Mouse (Mus musculus): Measurements from ENCODE around the gene Srm. TPM values are rescaled to one million over a fixed set of nuclear protein-coding genes. Genes with fewer than 3 reads are reported as not detected.

Gene Srm
- total RNA-seq (2015; ENCODE audit: low replicate concordance) (25.7 and 26.5 TPM in 2 replicates), total RNA-seq (2017; ENCODE audit: low replicate concordance) (2.4 and 9.6 TPM in 2 replicates)

DNA sequence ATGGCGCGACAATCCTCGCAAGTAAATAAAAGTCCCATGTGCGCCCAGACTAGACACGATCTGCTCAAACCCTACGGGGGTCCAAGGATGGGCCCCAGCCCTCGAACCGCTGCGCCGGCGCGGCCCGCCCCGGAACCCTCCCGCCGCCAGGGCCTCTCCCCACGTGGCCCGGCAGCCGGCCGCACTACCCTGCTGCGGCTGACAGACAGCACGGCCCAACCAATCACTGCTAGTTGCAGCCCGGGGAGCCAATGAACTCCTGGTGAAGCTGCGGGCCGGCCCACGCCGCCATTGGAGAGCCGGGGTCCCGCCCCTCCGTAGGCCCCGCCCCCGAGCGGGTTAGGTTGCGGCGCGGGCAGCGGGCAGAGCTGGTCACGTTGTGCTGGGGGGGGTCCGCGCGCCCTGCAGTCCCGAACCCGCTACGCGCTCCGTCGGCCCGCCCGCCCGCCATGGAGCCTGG lies at the start of gene Srm:
TSS of gene Srm (plus strand) at position 333 of the 460 bp plus-strand sequence.
- peak; percentile 99 for ATAC-seq (replicated peaks; ENCODE audit: low FRiP score, poor library complexity, severe bottlenecking)

DNA sequence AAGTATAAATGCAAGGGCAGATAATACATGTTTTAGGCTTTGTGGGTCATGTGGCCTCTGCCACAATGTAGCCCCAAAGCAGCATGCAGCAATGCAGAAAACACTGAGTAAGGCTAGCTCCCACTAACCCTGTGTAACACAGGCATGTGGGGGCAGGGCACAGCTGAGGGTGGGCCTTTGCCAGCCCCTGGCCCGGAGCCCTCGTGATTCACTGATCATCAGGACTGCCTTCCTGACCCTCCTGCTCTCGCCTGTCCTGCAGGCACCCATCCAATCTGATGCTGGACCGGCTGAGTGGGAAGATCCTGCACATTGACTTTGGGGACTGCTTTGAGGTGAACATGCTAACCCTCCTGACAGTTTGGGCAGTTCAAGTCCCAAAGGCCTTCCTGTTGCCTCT lies 42.2 kb upstream of the Srm start:
- no peak for ATAC-seq (replicated peaks; ENCODE audit: low FRiP score, poor library complexity, severe bottlenecking)

DNA sequence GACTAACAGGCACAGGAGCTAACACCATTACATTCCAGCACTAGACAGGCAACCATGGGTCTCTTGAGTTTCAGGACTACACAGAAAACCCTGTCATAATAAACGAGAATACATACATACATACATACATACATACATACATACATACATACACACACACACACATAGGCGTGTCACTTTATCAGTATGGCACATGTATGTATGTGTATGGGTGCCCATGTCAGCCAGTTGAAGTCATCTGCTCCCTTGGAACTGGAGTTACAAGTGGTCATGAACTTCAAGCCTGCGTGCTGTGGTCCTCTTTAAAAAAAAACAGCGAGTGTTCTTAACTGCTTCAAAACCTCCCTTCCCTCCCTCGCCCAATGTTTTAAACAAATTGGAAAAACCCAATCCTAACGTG lies 33.5 kb upstream of the Srm start:
- ATAC-seq (replicated peaks; ENCODE audit: low FRiP score, poor library complexity, severe bottlenecking) = peak; percentile 46

DNA sequence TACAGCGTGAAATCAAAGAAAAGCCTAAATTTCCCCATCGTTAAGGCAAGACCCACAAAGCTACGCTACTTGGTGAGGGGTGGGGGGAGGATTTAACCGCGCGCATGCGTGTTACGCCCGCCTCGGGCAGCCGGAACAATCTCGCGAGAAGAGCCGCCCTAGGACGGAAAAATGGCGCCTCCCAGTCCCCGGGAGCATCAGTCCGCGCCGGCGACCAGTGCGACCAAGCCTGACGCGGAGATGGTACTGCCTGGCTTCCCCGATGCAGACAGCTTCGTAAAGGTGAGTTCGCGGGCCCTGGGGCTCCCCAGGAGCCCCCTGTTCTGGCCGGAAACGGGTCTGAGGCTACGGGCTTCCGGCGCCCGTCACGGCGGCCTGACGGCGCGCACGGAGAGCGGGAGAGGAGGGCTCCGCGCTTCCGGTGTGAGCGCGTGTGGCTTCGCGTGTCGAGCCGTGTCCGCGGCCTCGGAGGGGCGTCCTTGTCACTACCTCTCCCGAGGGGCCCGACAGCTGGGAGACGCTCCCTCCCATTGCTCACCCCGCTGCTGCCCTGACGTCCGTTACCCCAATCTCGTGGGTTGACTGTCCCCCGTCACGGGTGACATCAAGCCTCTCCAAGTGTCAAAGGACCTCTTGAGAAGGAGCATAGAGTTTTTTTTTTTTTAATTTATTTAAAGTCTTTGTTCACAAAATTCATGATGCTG lies 32.9 kb upstream of the Srm start, which contains the start of gene Exosc10:
TSS of gene Exosc10 (plus strand) at position 133 of the 704 bp plus-strand sequence.
- peak; percentile 98 for ATAC-seq (replicated peaks; ENCODE audit: low FRiP score, poor library complexity, severe bottlenecking)

DNA sequence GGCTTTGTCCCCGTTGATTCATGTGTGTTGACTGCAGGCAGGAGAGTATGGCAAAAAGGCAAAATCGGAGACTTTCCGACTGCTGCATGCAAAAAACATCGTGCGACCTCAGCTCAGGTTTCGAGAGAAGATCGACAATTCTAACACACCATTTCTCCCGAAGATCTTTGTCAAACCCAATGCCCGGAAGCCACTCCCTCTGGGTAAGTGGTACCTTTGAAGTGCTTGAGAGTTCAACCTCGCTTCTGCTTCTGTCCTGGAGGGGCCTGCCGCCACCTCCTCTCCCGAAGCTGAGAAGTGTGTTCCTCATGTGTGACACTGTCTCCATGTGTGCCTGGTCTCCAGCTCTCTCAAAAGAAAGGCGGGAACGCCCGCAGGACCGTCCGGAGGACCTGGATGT lies 28.6 kb upstream of the Srm start:
- ATAC-seq (replicated peaks; ENCODE audit: low FRiP score, poor library complexity, severe bottlenecking) = no peak

DNA sequence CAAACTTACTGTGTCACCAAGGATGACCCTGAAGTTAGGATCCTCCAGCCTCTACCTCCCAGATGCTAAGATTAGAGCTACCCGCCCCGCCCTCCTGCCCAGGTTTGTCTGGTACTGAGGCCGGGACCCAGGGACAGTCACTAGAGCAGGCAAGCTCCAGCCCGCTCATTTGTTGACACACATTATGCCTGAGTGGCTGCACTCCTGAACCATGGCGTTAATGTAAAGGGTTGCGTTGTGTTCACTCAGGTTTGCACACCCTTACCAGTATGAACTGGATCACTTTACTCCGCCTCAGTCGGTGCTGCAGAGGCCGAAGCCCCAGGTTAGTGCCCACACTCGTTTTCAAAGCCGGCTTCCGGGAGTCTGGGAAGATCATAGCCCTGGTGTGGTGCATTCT lies 27.7 kb upstream of the Srm start:
- ATAC-seq (replicated peaks; ENCODE audit: low FRiP score, poor library complexity, severe bottlenecking) = no peak

DNA sequence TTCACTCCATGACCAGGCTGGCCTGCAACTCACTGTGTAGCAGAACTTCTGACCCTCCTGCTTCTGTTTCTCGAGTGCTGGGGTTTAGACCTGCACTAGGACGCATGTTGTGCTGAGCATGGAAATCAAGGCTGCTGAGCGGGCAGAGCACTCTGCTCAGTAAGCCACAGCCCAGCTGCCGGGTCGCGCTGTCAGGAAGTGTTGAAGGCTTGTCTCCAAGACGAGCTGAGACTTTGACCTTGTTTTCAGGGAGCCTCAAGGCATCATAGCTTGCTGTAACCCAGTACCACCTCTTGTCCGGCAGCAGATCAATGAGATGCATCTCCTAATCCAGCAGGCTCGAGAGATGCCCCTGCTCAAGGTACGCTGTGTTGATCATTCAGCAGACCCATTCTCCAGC lies 21.2 kb upstream of the Srm start:
- no peak for ATAC-seq (replicated peaks; ENCODE audit: low FRiP score, poor library complexity, severe bottlenecking)

DNA sequence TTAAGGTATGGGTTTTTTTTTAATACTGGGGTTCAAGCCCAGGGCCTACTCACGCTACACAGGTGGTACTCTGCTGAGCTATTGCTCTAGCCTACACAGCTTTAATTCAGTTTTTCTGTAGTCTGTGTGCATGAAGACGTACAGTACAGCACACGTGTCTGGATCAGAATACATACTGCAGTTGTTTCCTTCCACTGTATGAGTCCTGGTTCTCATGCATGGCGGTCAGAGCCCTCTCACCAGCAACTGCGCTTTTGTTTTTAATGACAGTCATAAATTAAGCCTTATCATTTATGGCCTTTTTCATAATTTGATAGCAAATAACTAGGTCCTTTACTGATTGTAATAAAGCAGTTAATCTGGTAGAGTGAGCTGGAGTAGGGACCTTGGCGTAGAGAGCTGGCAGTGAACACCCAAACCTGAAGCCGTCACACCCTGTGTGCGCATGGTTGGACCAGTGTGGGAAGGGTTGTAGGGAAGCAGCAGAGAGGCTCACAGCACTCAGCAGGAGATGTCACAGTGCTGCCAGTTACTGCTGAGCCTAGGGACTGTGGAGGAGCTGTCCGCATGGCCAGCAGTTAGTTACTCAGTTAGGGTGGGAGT lies 20.5 kb upstream of the Srm start:
- no peak for ATAC-seq (replicated peaks; ENCODE audit: low FRiP score, poor library complexity, severe bottlenecking)

DNA sequence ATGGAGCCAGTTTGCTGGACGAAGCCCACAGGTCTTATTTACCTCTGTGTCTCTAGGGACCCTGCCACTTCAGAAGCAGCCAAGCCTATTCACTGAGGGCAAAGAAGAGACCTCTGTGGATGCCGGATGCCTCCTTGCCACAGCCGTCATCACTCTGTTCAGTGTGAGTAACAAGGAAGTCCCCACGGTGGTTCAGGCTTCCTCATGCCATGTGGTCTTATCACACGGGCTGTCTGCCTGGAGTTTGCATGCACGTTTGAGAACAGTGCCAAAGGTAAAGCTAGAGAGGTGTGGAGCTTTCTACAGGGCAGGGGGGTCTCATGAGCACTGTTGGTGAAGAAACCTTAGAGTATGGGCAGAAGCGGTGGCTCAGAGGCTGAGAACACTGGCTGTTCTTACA lies 18.1 kb upstream of the Srm start:
- ATAC-seq (replicated peaks; ENCODE audit: low FRiP score, poor library complexity, severe bottlenecking) = no peak

DNA sequence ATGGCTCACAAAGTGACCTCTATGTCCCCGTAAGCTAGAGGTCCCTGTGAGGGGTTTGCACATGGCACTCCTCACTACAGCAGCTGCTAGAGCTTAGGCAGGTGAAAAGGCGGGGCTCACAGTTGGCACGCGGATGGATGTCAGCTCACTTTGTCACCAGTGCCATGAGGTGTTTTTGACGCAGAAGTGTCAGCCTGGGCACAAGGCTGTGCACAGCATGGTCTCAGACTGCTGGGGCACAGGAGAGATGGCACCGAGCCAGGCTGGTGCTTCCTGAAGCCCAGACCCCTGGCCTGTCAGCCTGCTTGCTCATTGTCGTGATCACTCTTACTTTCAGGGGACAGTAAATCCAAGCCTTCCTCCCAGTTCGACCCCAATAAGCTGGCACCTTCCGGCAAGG lies 10.5 kb upstream of the Srm start:
- ATAC-seq (replicated peaks; ENCODE audit: low FRiP score, poor library complexity, severe bottlenecking) = no peak; the same call in 1 of the 2 replicates

DNA sequence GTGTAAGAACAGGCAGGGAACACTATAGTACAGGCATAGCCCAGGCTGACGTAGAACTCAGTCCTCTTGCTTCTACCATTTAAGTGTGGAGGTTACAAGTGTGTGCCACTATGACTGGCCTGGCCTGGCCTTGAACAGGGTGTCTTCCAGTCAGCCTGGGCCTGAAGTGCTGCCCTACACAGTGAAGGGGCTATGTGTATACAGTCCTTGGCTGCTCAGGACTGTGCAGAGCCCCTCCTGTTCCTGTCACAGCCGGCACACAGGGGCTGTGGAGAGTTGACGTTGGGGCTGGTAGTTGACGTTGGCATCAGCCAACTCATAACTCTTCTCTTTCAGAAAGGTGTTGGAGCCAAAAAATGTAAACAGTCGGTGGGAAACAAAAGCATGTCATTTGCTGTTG lies 9.9 kb upstream of the Srm start:
- ATAC-seq (replicated peaks; ENCODE audit: low FRiP score, poor library complexity, severe bottlenecking) = no peak

DNA sequence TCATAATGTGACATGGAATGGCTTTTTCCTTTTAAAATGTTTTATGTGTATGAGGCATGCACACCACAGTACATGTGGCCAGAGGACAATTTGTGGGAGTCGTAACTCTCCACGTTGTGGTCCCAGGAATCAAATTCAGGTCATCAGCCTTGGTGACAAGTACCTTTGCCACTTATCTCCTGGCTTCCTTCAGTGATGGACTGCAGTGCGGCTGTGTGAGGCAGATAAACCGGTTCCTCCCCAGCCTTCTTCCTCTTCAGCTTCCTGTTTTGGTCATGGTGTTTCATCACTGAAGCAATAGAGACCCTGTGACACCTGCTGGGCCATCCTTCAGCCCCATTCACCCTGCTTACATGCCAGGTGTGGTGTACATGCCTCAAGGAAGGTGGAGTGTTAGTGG lies 8.0 kb upstream of the Srm start:
- ATAC-seq (replicated peaks; ENCODE audit: low FRiP score, poor library complexity, severe bottlenecking) = no peak

DNA sequence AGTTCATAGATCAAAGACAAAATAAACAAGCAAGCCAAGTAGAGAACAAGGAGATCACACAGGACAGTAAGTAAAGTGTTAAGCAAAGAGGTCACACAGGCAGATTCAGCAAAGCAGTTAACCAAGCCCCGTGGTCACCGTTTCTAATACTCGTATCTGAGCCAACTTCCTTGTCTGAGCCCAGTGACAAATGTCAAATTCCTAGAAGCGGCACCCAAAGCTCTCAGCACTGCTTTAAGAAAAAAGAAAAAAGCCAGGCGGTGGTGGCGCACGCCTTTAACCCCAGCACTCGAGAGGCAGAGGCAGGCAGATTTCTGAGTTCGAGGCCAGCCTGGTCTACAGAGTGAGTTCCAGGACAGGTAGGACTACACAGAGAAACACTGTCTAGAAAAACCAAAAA lies 4.7 kb upstream of the Srm start:
- ATAC-seq (replicated peaks; ENCODE audit: low FRiP score, poor library complexity, severe bottlenecking) = no peak

DNA sequence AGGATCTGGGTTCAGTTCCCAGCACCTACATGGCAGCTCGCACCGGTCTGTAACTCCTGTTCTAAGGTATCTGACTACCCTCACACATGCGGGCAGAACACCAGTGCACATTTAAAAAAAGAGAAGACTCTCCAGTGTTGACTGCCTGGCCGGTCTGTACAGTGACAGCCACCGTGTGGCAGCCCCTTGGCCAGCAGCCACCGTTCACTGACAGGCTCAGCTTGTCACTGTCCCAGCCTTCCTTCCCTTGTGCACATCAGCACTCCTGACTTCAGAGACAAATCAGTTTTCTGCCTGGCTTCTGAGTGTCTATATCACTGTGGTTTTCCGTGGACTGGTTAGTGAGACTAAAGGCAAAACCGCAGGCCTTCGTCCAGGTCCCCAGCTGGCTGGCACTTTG lies 2.5 kb upstream of the Srm start:
- ATAC-seq (replicated peaks; ENCODE audit: low FRiP score, poor library complexity, severe bottlenecking) = no peak

DNA sequence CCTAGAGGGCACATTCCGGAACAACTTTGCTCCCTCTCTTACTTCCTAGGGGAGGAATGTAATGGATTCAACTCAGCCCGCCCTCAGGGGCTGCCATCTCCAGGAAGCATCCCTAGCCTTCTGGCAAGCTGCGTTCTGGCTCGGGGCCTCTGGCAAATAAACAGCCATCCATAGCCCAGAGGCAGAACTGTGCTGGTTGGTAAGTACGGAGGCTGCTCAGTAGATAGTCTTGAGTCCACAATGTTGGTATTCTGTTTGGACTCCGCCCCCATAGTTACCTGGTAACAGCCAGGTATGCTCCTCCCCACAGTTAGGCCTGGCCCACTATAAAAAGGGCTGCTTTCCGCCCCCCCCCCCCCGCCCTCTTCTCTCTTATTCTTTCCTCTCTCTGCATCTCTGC lies 1.7 kb upstream of the Srm start:
- ATAC-seq (replicated peaks; ENCODE audit: low FRiP score, poor library complexity, severe bottlenecking) = no peak

DNA sequence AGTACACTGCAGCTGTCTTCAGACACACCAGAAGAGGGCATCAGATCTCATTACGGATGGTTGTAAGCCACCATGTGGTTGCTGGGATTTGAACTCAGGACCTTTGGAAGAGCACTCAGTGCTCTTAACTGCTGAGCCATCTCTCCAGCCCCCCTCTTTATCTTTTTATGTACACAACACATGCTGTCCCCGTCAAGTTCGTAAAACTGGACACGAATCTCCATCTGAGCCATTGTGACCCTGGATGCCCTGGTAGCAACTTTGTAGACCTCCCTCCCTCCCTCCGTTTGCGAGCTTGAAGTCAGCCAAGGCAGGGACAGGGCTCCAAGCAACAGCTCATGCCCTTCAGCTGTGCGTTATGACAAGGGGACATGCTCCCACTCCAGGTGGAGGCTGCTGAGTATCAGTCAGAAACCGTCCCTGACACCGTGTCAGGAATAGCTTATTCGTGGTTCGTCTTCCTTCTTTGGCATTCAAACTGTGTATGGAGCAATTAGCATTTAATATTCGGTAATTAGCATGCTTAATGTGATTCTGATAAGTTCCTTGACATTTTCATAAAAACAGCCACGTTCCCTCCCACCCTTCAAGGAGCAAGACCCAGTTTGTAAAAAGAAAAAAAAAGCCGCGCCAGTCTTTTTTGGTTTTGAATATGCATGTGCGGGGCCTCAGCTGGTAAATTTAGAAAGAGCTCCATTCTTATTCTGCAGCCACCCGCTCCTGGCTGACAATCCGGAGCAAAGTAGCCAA lies 707 bp upstream of the Srm start:
- no peak for ATAC-seq (replicated peaks; ENCODE audit: low FRiP score, poor library complexity, severe bottlenecking)

DNA sequence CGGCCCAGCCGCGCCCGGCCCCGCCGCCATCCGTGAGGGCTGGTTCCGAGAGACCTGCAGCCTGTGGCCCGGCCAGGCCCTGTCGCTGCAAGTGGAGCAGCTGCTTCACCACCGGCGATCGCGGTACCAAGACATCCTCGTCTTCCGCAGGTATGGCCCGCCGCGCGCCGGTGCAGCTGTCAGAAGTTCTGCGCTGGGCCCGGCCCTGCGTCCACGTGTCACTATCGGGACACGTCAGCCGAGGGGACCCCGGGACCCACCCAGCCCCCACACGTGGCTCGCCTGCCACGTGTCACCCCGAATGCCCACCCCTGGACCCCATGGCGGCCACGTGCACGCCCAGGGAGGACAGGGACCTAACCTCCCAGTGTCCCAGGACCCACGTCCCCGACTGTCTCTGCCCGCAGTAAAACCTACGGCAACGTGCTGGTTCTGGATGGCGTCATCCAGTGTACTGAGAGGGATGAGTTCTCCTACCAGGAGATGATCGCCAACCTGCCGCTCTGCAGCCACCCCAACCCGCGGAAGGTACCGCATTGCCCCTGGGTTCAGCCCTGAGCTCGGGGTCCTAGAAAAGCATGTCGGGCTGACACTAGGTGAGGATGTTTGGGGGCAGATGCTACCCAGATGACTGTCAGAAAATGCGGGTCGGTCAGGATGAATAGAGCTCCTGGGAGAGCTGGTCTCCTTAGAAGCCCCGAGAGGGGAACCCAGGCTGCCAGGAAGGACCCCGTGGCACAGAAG lies 506 bp downstream of the Srm start:
- ATAC-seq (replicated peaks; ENCODE audit: low FRiP score, poor library complexity, severe bottlenecking) = peak; percentile 9; the same call in 1 of the 2 replicates

DNA sequence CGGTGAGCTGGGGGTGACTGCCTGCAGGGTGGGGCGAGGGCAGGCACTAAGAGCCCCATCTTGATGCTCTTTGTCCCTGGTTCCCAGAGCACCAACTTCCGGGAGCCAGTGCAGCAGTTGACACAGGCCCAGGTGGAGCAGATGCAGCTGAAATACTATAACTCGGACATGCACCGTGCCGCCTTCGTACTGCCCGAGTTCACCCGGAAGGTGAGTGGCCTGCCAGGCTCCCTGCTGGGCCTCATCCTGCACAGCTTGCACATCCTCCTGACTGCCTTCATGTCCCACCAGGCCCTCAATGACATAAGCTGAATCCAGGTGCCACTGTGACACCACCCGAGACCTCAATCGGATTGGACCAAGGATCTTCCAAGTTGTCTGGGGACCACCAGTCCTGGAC lies 2.7 kb downstream of the Srm start:
- no peak for ATAC-seq (replicated peaks; ENCODE audit: low FRiP score, poor library complexity, severe bottlenecking)

DNA sequence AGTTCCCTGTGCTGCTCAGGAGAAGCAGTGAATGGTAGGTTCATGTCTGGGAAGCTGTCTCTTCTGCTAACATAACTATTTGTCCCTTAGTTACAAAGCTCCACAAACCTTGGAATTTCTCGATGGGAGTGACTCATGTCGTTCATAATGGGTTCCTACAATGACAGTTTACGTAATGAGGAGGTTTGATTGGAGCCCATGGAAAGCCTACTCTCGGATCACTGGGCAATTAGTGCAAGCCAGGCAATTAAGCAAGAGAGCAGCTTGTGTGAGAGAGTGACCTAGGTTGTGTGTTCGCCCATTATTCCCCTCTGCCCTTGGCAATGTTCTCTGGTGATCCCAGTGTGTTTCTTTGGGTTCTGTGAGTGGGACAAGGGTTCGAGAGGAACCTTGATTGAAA lies 4.6 kb downstream of the Srm start:
- no peak for ATAC-seq (replicated peaks; ENCODE audit: low FRiP score, poor library complexity, severe bottlenecking)

DNA sequence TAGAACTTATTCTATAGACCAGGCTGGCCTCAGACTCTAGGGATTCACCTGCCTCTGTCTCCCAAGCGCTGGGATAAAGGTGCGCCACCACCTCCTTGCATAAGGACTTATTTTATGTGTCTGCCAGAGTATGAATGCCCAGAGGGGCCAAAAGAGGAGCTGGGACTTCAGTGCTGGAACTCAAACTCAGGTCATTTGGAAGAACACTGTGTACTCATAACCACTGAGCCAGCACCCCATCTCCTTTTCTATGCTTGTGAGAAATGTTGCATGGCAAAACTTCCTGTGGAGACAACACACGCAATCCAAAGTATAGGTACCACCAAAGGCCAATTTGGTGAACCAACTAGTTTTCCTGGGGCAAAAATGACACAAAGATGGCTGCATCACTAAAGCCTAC lies 5.4 kb downstream of the Srm start:
- ATAC-seq (replicated peaks; ENCODE audit: low FRiP score, poor library complexity, severe bottlenecking) = no peak
